Mouse (Mus musculus): ENCODE data around the gene Gm17428. TPM values are rescaled to one million over a fixed set of nuclear protein-coding genes. Genes with fewer than 3 reads are reported as not detected.

Gm17428 gene
- total RNA-seq, 2 experiments from 2014 or later = not detected

DNA sequence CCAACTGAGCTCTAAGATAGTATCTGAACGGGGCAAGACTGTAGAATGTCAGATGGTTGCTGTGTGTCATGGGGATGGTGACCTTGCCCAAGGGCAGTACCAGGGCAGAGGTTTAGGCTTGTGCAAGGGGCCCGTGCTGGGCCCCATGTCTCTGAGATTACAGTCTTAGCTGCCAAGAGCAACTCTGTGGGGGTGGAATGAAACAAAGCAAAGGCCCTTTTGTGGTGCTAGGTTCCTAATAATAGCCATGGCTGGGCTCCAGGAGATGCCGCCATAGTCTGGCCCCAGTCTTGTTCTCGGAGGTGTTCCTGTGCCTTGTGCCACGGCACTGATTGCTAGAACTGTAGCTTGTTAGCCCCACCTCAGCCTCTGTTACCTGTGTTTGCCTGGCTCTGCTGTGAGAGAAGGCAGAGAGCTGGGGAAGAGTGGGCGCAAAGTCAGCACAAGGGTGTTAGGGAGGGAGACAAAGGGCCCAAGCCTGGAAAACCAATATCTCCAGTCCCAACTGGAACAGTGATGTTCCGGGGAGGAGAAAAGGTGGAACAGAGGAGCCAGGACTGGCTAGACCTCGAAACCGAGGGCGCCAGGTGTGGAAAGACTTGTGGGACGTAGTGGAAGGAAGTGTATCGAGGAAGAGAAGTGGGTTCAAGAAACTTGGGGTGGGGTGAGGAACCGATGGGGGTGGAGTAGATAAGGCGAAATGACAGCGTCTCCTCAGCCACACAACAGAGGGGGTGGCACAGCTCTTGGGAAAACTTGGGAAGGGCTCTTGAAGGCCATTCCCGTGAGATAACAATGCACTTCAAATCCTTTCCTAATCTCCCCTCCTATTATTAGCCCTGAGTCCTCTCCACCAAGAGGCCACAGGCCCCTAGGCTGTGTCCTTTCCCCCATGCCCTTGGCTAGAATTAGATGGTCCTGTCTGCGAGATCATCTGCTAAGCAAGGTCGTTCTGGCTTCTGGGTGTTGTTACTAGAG, 27.4 kb downstream of the Gm17428 start:
- peak; percentile 48; the same call in 1 of the 2 replicates for ATAC-seq (replicated peaks; ENCODE audit: low FRiP score, low TSS enrichment, poor library complexity, severe bottlenecking)

DNA sequence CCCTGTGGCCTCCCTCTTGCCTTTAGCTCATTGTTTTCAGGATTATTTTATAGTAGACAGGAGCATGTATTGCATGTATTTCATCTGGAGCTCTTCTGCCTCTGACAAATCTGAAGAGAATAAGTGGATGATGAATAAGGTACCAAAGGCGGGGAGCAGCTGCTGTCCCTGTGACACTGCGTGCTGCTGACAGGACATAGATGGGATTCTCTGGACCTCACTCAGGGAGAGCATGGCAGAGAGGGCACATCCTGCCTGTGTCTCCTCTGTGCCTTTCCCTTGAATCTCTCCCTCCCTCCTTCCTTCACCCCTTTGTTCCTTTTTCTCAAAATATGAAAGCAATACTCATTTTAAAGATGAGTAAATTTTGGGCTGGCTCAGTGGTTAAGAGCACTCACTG, 28.8 kb downstream of the Gm17428 start:
- no peak for ATAC-seq (replicated peaks; ENCODE audit: low FRiP score, low TSS enrichment, poor library complexity, severe bottlenecking)

- no peak for ATAC-seq (replicated peaks; ENCODE audit: low FRiP score, low TSS enrichment, poor library complexity, severe bottlenecking)
Measured at GRCm38 (mm10) chr14:55005967-55006366, 29.2 kb downstream of the Gm17428 start.

- ATAC-seq (replicated peaks; ENCODE audit: low FRiP score, low TSS enrichment, poor library complexity, severe bottlenecking) = no peak
Measured at GRCm38 (mm10) chr14:55006541-55006940, 29.8 kb downstream of the Gm17428 start.

DNA sequence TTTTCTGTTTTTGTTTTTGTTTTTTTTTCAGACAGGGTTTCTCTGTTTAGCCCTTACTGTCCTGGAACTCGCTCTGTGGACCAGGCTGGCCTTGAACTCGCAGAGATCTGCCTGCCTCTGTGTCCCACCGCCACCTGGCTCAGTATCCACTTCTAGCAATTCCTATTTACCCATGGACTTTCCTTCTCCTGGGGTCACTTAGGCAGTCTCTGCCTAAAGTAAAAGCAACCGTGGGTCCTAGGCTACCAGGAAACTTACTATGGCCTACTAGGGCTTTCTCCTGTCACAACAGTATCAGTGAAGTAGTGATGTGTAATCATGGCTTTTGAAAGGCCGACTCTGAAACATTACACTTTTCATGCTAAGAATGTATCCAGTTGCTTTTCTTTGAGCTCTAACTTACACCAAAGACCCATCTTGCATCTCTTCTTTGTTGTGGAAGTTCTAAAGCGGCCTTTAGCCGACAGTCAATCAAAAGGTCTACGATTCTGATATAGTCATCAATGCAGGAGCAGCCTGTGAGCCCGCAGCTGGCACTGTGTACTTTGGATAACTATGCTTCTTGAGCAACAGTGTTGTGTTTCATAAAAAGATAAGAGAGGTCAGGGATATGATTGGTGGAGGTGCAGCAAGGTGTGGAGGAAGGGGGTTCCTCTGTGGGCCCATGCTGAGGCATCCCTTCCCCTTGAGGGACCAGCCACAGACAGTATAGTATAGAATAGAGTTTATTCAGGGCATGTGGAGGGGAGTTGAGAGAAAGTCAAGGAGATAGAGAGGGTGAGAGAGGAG, 30.6 kb downstream of the Gm17428 start:
- no peak for ATAC-seq (replicated peaks; ENCODE audit: low FRiP score, low TSS enrichment, poor library complexity, severe bottlenecking)

DNA sequence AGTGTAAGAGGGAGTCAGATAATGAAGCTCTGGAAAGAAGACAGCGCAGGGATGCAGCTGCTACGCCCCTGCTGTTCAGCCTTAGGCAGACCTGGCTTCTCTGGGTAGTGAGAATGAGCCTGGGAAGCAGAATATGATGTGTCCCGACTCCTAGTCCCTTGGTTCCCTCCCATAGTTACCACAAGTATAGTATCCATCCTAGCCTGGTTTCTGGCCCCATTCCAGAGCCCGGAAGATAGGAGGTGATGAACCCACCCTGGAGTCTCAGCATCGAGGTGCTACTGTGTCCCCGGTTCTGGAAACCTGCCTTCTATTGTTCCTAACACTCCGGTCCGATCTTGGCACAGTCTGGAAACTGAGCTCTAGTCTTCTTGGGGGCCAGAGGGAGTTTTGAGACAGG, 31.7 kb downstream of the Gm17428 start:
- ATAC-seq (replicated peaks; ENCODE audit: low FRiP score, low TSS enrichment, poor library complexity, severe bottlenecking) = no peak

DNA sequence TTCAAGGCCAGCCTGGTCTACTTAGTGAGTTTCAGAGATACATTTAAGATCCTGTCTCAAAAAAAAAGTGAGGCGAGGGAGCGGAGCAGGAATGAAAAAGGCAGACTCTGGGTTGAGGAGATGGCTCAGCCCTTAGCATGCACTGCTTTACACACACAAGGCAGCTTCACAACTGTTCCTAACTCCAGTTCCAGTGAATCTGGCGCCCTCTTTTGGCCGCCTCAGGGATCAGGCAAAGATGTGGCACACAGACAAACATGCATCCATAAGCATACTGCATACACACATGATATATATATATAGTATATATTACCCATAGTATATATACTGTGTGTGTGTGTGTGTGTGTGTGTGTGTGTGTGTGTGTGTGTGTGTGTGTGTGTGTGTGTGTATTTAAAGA, 34.4 kb downstream of the Gm17428 start:
- no peak for ATAC-seq (replicated peaks; ENCODE audit: low FRiP score, low TSS enrichment, poor library complexity, severe bottlenecking)

GRCm38 (mm10) chr14:55014591-55014990, 37.9 kb downstream of the Gm17428 start:
- ATAC-seq (replicated peaks; ENCODE audit: low FRiP score, low TSS enrichment, poor library complexity, severe bottlenecking) = peak; percentile 38

- ATAC-seq (replicated peaks; ENCODE audit: low FRiP score, low TSS enrichment, poor library complexity, severe bottlenecking) = peak; percentile 92
Measured at GRCm38 (mm10) chr14:55014991-55015766, 38.4 kb downstream of the Gm17428 start, which contains the start of gene Ngdn. Ngdn (plus strand) TSS chr14:55015454.

GRCm38 (mm10) chr14:55015767-55016111, 39.0 kb downstream of the Gm17428 start:
- ATAC-seq (replicated peaks; ENCODE audit: low FRiP score, low TSS enrichment, poor library complexity, severe bottlenecking) = peak; percentile 34; the same call in 1 of the 2 replicates

GRCm38 (mm10) chr14:55016876-55017275, 40.1 kb downstream of the Gm17428 start:
- no peak for ATAC-seq (replicated peaks; ENCODE audit: low FRiP score, low TSS enrichment, poor library complexity, severe bottlenecking)

GRCm38 (mm10) chr14:55020394-55020793, 43.7 kb downstream of the Gm17428 start:
- no peak for ATAC-seq (replicated peaks; ENCODE audit: low FRiP score, low TSS enrichment, poor library complexity, severe bottlenecking)

DNA sequence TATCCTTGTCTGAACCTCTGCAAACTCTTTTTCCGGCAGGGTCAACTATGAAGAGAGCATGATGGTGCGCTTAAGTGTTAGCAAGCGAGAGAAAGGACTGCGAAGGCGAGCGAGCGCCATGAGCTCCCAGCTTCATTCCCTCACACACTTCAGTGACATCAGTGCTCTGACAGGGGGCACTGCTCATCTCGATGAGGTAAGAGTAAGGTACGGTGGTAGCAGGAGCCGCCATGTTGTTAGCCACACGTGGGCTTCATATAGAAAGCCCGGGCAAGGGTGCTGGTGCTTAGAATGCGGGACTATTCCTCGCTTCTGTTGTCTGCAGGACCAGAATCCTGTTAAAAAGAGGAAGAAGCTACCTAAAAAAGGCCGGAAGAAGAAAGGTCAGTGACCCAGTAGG, 46.3 kb downstream of the Gm17428 start:
- ATAC-seq (replicated peaks; ENCODE audit: low FRiP score, low TSS enrichment, poor library complexity, severe bottlenecking) = no peak

DNA sequence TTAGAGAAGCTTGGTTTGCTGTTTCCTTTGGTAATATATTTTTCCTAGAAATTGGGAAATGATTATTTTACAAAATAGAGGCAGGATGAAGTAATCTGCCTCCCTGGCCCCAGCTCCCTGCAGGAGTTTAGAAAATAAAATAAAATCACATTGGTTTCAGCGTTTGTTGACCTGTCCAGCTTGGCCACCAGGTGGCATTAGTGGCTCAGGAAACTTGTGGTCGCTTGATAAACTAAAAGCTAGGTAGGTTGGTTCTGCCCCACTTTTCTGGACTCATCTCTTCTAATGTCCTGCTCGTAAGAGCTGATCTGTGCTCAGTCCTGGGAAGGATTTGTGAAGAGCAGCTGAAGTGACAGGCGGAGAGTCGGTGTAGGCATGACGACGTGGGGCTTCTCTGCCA, 47.5 kb downstream of the Gm17428 start:
- ATAC-seq (replicated peaks; ENCODE audit: low FRiP score, low TSS enrichment, poor library complexity, severe bottlenecking) = 0 out of 2 replicates have a peak, but pooled peaks have one; percentile 45

- no peak for ATAC-seq (replicated peaks; ENCODE audit: low FRiP score, low TSS enrichment, poor library complexity, severe bottlenecking)
Measured at GRCm38 (mm10) chr14:55025527-55025926, 48.8 kb downstream of the Gm17428 start.

Other genes starting within 250 kb of the Gm17428 start
- 0.13 and 0.37 TPM in 2 replicates for gene Slc7a8, start 195.0 kb upstream of the Gm17428 start, total RNA-seq (2014; fragmentation: Nextera tagmentation)
- 0.34 TPM in 1 of 2 replicates, not detected in the other for gene Slc7a8, start 195.0 kb upstream of the Gm17428 start, total RNA-seq (2017)
- not detected in 2 replicates for gene Rnf212b, start 162.8 kb upstream of the Gm17428 start, total RNA-seq (2014; fragmentation: Nextera tagmentation)
- gene Rnf212b, start 162.8 kb upstream of the Gm17428 start, total RNA-seq (2017) = not detected in 2 replicates
- gene Homez, start 106.0 kb upstream of the Gm17428 start, total RNA-seq (2014; fragmentation: Nextera tagmentation) = 1.2 and 16.1 TPM in 2 replicates
- gene Homez, start 106.0 kb upstream of the Gm17428 start, total RNA-seq (2017) = 1.5 and 6.1 TPM in 2 replicates
- 15.9 and 16.7 TPM in 2 replicates for gene Ppp1r3e, start 99.4 kb upstream of the Gm17428 start, total RNA-seq (2014; fragmentation: Nextera tagmentation)
- 1.6 and 2.5 TPM in 2 replicates for gene Ppp1r3e, start 99.4 kb upstream of the Gm17428 start, total RNA-seq (2017)
- 7.3 and 9.4 TPM in 2 replicates for gene Bcl2l2, start 93.6 kb upstream of the Gm17428 start, total RNA-seq (2014; fragmentation: Nextera tagmentation)
- gene Bcl2l2, start 93.6 kb upstream of the Gm17428 start, total RNA-seq (2017) = 3.3 and 7.5 TPM in 2 replicates
- 1.4 TPM in 1 of 2 replicates, not detected in the other for gene Gm20521, start 93.5 kb upstream of the Gm17428 start, total RNA-seq (2014; fragmentation: Nextera tagmentation)
- gene Gm20521, start 93.5 kb upstream of the Gm17428 start, total RNA-seq (2017) = not detected in 2 replicates
- 240 and 264 TPM in 2 replicates for gene Pabpn1, start 84.4 kb upstream of the Gm17428 start, total RNA-seq (2014; fragmentation: Nextera tagmentation)
- gene Pabpn1, start 84.4 kb upstream of the Gm17428 start, total RNA-seq (2017) = 332 and 476 TPM in 2 replicates
- 2.2 TPM in 1 of 2 replicates, not detected in the other for gene Slc22a17, start 63.8 kb upstream of the Gm17428 start, total RNA-seq (2014; fragmentation: Nextera tagmentation)
- 4.9 TPM in 1 of 2 replicates, not detected in the other for gene Slc22a17, start 63.8 kb upstream of the Gm17428 start, total RNA-seq (2017)
- gene Efs, start 50.8 kb upstream of the Gm17428 start, total RNA-seq (2014; fragmentation: Nextera tagmentation) = not detected in 2 replicates
- not detected in 2 replicates for gene Efs, start 50.8 kb upstream of the Gm17428 start, total RNA-seq (2017)
- not detected in 2 replicates for gene Il25, start 44.2 kb upstream of the Gm17428 start, total RNA-seq (2014; fragmentation: Nextera tagmentation)
- gene Il25, start 44.2 kb upstream of the Gm17428 start, total RNA-seq (2017) = not detected in 2 replicates
- gene Cmtm5, start 40.7 kb upstream of the Gm17428 start, total RNA-seq (2014; fragmentation: Nextera tagmentation) = not detected in 2 replicates
- gene Cmtm5, start 40.7 kb upstream of the Gm17428 start, total RNA-seq (2017) = not detected in 2 replicates
- gene Myh6, start 10.0 kb upstream of the Gm17428 start, total RNA-seq (2014; fragmentation: Nextera tagmentation) = not detected in 2 replicates
- gene Myh6, start 10.0 kb upstream of the Gm17428 start, total RNA-seq (2017) = not detected in 2 replicates
- gene Myh7, start 17.7 kb downstream of the Gm17428 start, total RNA-seq (2014; fragmentation: Nextera tagmentation) = not detected in 2 replicates
- gene Myh7, start 17.7 kb downstream of the Gm17428 start, total RNA-seq (2017) = not detected in 2 replicates
- gene Ngdn, start 38.5 kb downstream of the Gm17428 start, total RNA-seq (2014; fragmentation: Nextera tagmentation) = 63.6 and 71.5 TPM in 2 replicates
- gene Ngdn, start 38.5 kb downstream of the Gm17428 start, total RNA-seq (2017) = 53.4 and 64.6 TPM in 2 replicates
- 5.6 and 7.8 TPM in 2 replicates for gene Zfhx2, start 115.4 kb downstream of the Gm17428 start, total RNA-seq (2014; fragmentation: Nextera tagmentation)
- gene Zfhx2, start 115.4 kb downstream of the Gm17428 start, total RNA-seq (2017) = 0.19 and 1.4 TPM in 2 replicates
- 9.2 and 10.4 TPM in 2 replicates for gene Thtpa, start 117.9 kb downstream of the Gm17428 start, total RNA-seq (2014; fragmentation: Nextera tagmentation)
- gene Thtpa, start 117.9 kb downstream of the Gm17428 start, total RNA-seq (2017) = 5.1 and 6.4 TPM in 2 replicates
- 66.7 and 109 TPM in 2 replicates for gene Ap1g2, start 129.7 kb downstream of the Gm17428 start, total RNA-seq (2014; fragmentation: Nextera tagmentation)
- gene Ap1g2, start 129.7 kb downstream of the Gm17428 start, total RNA-seq (2017) = 13.3 and 27.0 TPM in 2 replicates
- gene Jph4, start 140.0 kb downstream of the Gm17428 start, total RNA-seq (2014; fragmentation: Nextera tagmentation) = not detected in 2 replicates
- 0.05 TPM in 1 of 2 replicates, not detected in the other for gene Jph4, start 140.0 kb downstream of the Gm17428 start, total RNA-seq (2017)
- gene Dhrs2, start 245.1 kb downstream of the Gm17428 start, total RNA-seq (2014; fragmentation: Nextera tagmentation) = not detected in 2 replicates
- gene Dhrs2, start 245.1 kb downstream of the Gm17428 start, total RNA-seq (2017) = not detected in 2 replicates